Mouse (Mus musculus) lung, postnatal 0 days (tissue): ENCODE results near the gene Morc2b.

Experiments used
- CTCF ChIP-seq: IDR thresholded peaks from 2 replicates; pipeline ENCODE4 v1.5.1; 2016; ENCODE audit warnings: antibody characterized with exemption, mild to moderate bottlenecking
- EP300 ChIP-seq: IDR thresholded peaks from 2 replicates; pipeline ENCODE4 v1.6.1; 2016; ENCODE audit warnings: antibody characterized with exemption, mild to moderate bottlenecking, control low read depth

DNA sequence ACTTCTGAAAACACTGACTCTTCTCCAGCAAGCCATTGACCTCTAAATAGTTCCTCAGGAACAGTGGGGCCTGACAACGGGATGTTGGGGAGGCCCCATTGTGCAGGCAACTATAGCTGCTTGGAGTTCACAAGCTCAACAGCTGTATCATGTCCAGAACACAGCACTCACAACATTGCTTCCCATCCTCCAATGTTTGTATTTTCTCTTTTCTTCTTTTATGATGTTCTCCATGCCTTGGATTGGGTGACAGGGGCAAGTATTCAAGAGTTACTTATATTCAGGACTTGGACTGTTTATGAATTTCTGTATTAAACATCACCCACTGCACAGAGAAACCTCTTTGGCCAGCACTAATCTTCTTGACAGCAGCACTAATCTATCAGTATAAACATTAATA is 47.9 kb downstream of the Morc2b start:
- TF ChIP-seq CTCF (no peak), EP300 (peak; percentile 39; the same call in 1 of the 2 replicates)
